Mouse (Mus musculus): ENCODE results near the gene Foxc2.

Foxc2 gene

GRCm38 (mm10) chr8:121086004-121086900, 29.7 kb upstream of the Foxc2 start:
- no peak for DNase-seq (ENCODE audit: low read depth)

- DNase-seq (ENCODE audit: low read depth), result no peak
Measured at GRCm38 (mm10) chr8:121088281-121088680, 27.7 kb upstream of the Foxc2 start.

- DNase-seq (ENCODE audit: low read depth), result no peak
Measured at GRCm38 (mm10) chr8:121088871-121089630, 26.9 kb upstream of the Foxc2 start.

GRCm38 (mm10) chr8:121089631-121090380, 26.2 kb upstream of the Foxc2 start:
- DNase-seq (ENCODE audit: low read depth), result no peak

GRCm38 (mm10) chr8:121090716-121091115, 25.3 kb upstream of the Foxc2 start:
- no peak for DNase-seq (ENCODE audit: low read depth)

- DNase-seq (ENCODE audit: low read depth), result no peak
Measured at GRCm38 (mm10) chr8:121092141-121092540, 23.8 kb upstream of the Foxc2 start.

GRCm38 (mm10) chr8:121092627-121093026, 23.3 kb upstream of the Foxc2 start:
- peak; percentile 79 for DNase-seq (ENCODE audit: low read depth)

GRCm38 (mm10) chr8:121093496-121093895, 22.5 kb upstream of the Foxc2 start:
- DNase-seq (ENCODE audit: low read depth), result no peak

GRCm38 (mm10) chr8:121104049-121104818, 11.7 kb upstream of the Foxc2 start:
- DNase-seq (ENCODE audit: low read depth), result peak; percentile 83

- DNase-seq (ENCODE audit: low read depth), result peak; percentile 99
Measured at GRCm38 (mm10) chr8:121107668-121108656, 8.0 kb upstream of the Foxc2 start, which contains the start of gene Mthfsd. Gene Mthfsd (minus strand): TSS chr8:121108392.

GRCm38 (mm10) chr8:121108657-121109056, 7.3 kb upstream of the Foxc2 start:
- DNase-seq (ENCODE audit: low read depth), result no peak

GRCm38 (mm10) chr8:121111145-121111907, 4.6 kb upstream of the Foxc2 start:
- DNase-seq (ENCODE audit: low read depth), result no peak

GRCm38 (mm10) chr8:121113261-121113660, 2.7 kb upstream of the Foxc2 start:
- peak; percentile 98 for DNase-seq (ENCODE audit: low read depth)

- DNase-seq (ENCODE audit: low read depth), result no peak
Measured at GRCm38 (mm10) chr8:121115136-121115535, 835 bp upstream of the Foxc2 start.

GRCm38 (mm10) chr8:121116591-121117185, 717 bp downstream of the Foxc2 start:
- DNase-seq (ENCODE audit: low read depth), result peak; percentile 57

GRCm38 (mm10) chr8:121117186-121117651, 1.2 kb downstream of the Foxc2 start:
- DNase-seq (ENCODE audit: low read depth), result peak; percentile 39

- no peak for DNase-seq (ENCODE audit: low read depth)
Measured at GRCm38 (mm10) chr8:121117906-121118305, 1.9 kb downstream of the Foxc2 start.

GRCm38 (mm10) chr8:121118634-121119420, 2.9 kb downstream of the Foxc2 start:
- no peak for DNase-seq (ENCODE audit: low read depth)

Data from naive thymus-derived CD4-positive, alpha-beta T cell, adult 2 months (primary cell).